Mouse (Mus musculus) embryonic facial prominence, embryonic 12.5 days (tissue): ENCODE data around the gene Mbd6. TPM values are rescaled to one million over a fixed set of nuclear protein-coding genes. Genes with fewer than 3 reads are reported as not detected.

Experiments used
- ATAC-seq: fragments of 200-750 bp; cut with Nextera tagmentation; 2 replicates; pipeline ENCODE4 v1.8.0; 2017; ENCODE audit not compliant: insufficient number of reproducible peaks, insufficient read depth, low FRiP score, low TSS enrichment
- H3K27ac ChIP-seq: fragments of 300-500 bp; sonication (generic); 2 replicates; pipeline ENCODE4 v1.5.1; 2016; ENCODE audit warnings: mild to moderate bottlenecking
- H3K27me3 ChIP-seq: fragments of 300-500 bp; sonication (generic); 2 replicates; pipeline ENCODE4 v1.6.1; 2016; ENCODE audit warnings: mild to moderate bottlenecking, moderate library complexity
- H3K36me3 ChIP-seq: fragments of 300-500 bp; sonication (generic); 2 replicates; pipeline ENCODE4 v1.6.1; 2016; ENCODE audit warnings: mild to moderate bottlenecking
- H3K4me1 ChIP-seq: fragments of 300-500 bp; sonication (generic); 2 replicates; pipeline ENCODE4 v1.6.1; 2016
- H3K4me2 ChIP-seq: fragments of 300-500 bp; sonication (generic); replicated peaks from 2 replicates; pipeline ENCODE4 v1.6.1; 2016; ENCODE audit warnings: mild to moderate bottlenecking, moderate library complexity
- H3K4me3 ChIP-seq: fragments of 300-500 bp; sonication (generic); 2 replicates; pipeline ENCODE4 v1.5.1; 2016; ENCODE audit warnings: mild to moderate bottlenecking
- H3K9ac ChIP-seq: fragments of 300-500 bp; sonication (generic); 2 replicates; pipeline ENCODE4 v1.6.1; 2016; ENCODE audit warnings: mild to moderate bottlenecking, moderate library complexity
- H3K9me3 ChIP-seq: fragments of 300-500 bp; sonication (generic); 2 replicates; pipeline ENCODE4 v1.6.1; 2016; ENCODE audit warnings: mild to moderate bottlenecking, moderate library complexity
- WGBS: fragments of 180-500 bp; shearing (Covaris S2); methylation state at CpG from one replicate; pipeline ENCODE4 v1.1.7; 2016; 5-methylcytosine and 5-hydroxymethylcytosine counted together
- polyA plus RNA-seq: library from polyadenylated mRNA; unstranded; fragments of >200 nt; fragmentation: Nextera tagmentation; extraction: Ambion mirVana; gene quantifications from 2 replicates; pipeline ENCODE4 v1.2.1, GENCODE M21; 2016

Gene Mbd6
- polyA plus RNA-seq, 1 experiment from 2014 or later, result 17.2 TPM

GRCm38 (mm10) chr10:127292987-127293538 is 4.2 kb upstream of the Mbd6 start:
- peaks cover 53% of the 10 kb centered on the region for H3K36me3 ChIP-seq

GRCm38 (mm10) chr10:127291881-127292638 is 3.2 kb upstream of the Mbd6 start:
- Histone ChIP-seq H3K4me1 (peaks cover 37% of the 10 kb centered on the region), H3K4me3 (peak overlapping the region; percentile 63), H3K9ac (peak overlapping the region; percentile 46; the same call in 1 of the 2 replicates), H3K27ac (no peak overlapping the region; the same call in 1 of the 2 replicates), H3K9me3 (no peaks in the 10 kb centered on the region), H3K27me3 (no peaks in the 10 kb centered on the region), H3K4me2 (peak overlapping the region; percentile 91), H3K36me3 (peaks cover 45% of the 10 kb centered on the region)
- no peak for ATAC-seq
- 54% methylated on average over 5 of the region's 5 CpGs for WGBS

More at GRCm38 (mm10) chr10:127292987-127293538, 4.2 kb upstream of the Mbd6 start:
- Histone ChIP-seq H3K9ac (peak overlapping the region; percentile 7; the same call in 1 of the 2 replicates), H3K4me1 (peaks cover 28% of the 10 kb centered on the region), H3K27ac (no peak overlapping the region), H3K4me2 (no peak overlapping the region), H3K27me3 (no peaks in the 10 kb centered on the region), H3K9me3 (no peaks in the 10 kb centered on the region), H3K4me3 (no peak overlapping the region)
- WGBS, result 86% methylated on average over 6 of the region's 6 CpGs
- no peak for ATAC-seq

- 3% methylated on average over 19 of the region's 19 CpGs for WGBS
- H3K27ac ChIP-seq, result peak overlapping the region; percentile 99
- H3K27me3 ChIP-seq, result no peaks in the 10 kb centered on the region
- ATAC-seq, result peak; percentile 30
- H3K36me3 ChIP-seq, result peaks cover 45% of the 10 kb centered on the region
- peaks cover 45% of the 10 kb centered on the region for H3K4me1 ChIP-seq
- no peaks in the 10 kb centered on the region for H3K9me3 ChIP-seq
- peak overlapping the region; percentile 91 for H3K4me2 ChIP-seq
- H3K9ac ChIP-seq, result peak overlapping the region; percentile 46
- peak overlapping the region; percentile 63 for H3K4me3 ChIP-seq
Measured at GRCm38 (mm10) chr10:127290930-127291880, 2.4 kb upstream of the Mbd6 start.

GRCm38 (mm10) chr10:127290307-127290929 is 1.6 kb upstream of the Mbd6 start:
- H3K27me3 ChIP-seq, result no peaks in the 10 kb centered on the region
- peaks cover 45% of the 10 kb centered on the region for H3K36me3 ChIP-seq
- ATAC-seq, result peak; percentile 89
- H3K4me1 ChIP-seq, result peaks cover 53% of the 10 kb centered on the region
- peak overlapping the region; percentile 91 for H3K4me2 ChIP-seq
- H3K9me3 ChIP-seq, result no peaks in the 10 kb centered on the region
- H3K4me3 ChIP-seq, result peak overlapping the region; percentile 63
- peak overlapping the region; percentile 99 for H3K27ac ChIP-seq
- WGBS, result under 1% methylated on average over 34 of the region's 47 CpGs
- peak overlapping the region; percentile 46 for H3K9ac ChIP-seq

GRCm38 (mm10) chr10:127289573-127290191 is 864 bp upstream of the Mbd6 start:
- H3K9ac ChIP-seq, result peak overlapping the region; percentile 46
- H3K4me1 ChIP-seq, result peaks cover 60% of the 10 kb centered on the region
- ATAC-seq, result no peak
- no peaks in the 10 kb centered on the region for H3K9me3 ChIP-seq
- 2% methylated on average over 15 of the region's 15 CpGs for WGBS
- H3K27me3 ChIP-seq, result no peaks in the 10 kb centered on the region
- peak overlapping the region; percentile 99 for H3K27ac ChIP-seq
- H3K36me3 ChIP-seq, result peaks cover 45% of the 10 kb centered on the region
- H3K4me2 ChIP-seq, result peak overlapping the region; percentile 91
- peak overlapping the region; percentile 63 for H3K4me3 ChIP-seq

GRCm38 (mm10) chr10:127288328-127288799 is 454 bp downstream of the Mbd6 start:
- peak overlapping the region; percentile 63 for H3K4me3 ChIP-seq
- H3K27ac ChIP-seq, result peak overlapping the region; percentile 99
- H3K36me3 ChIP-seq, result peaks cover 45% of the 10 kb centered on the region
- no peaks in the 10 kb centered on the region for H3K9me3 ChIP-seq
- H3K4me2 ChIP-seq, result peak overlapping the region; percentile 91
- H3K27me3 ChIP-seq, result no peaks in the 10 kb centered on the region
- peak overlapping the region; percentile 78 for H3K9ac ChIP-seq
- under 1% methylated on average over 13 of the region's 28 CpGs for WGBS
- ATAC-seq, result peak; percentile 6; the same call in 1 of the 2 replicates
- H3K4me1 ChIP-seq, result peaks cover 62% of the 10 kb centered on the region

GRCm38 (mm10) chr10:127287936-127288293 is 903 bp downstream of the Mbd6 start:
- Histone ChIP-seq H3K27me3 (no peaks in the 10 kb centered on the region), H3K9ac (peak overlapping the region; percentile 78), H3K9me3 (no peaks in the 10 kb centered on the region), H3K27ac (peak overlapping the region; percentile 99), H3K4me1 (peaks cover 58% of the 10 kb centered on the region), H3K4me2 (peak overlapping the region; percentile 91), H3K36me3 (peaks cover 45% of the 10 kb centered on the region), H3K4me3 (peak overlapping the region; percentile 63)
- 1% methylated on average over 3 of the region's 3 CpGs for WGBS
- no peak for ATAC-seq

- peaks cover 56% of the 10 kb centered on the region for H3K4me1 ChIP-seq
- H3K9ac ChIP-seq, result peak overlapping the region; percentile 78
- no peak for ATAC-seq
- H3K4me2 ChIP-seq, result peak overlapping the region; percentile 91
- H3K27me3 ChIP-seq, result no peaks in the 10 kb centered on the region
- 83% methylated on average over 15 of the region's 15 CpGs for WGBS
- H3K36me3 ChIP-seq, result peaks cover 48% of the 10 kb centered on the region
- peak overlapping the region; percentile 99; the same call in 1 of the 2 replicates for H3K27ac ChIP-seq
- no peaks in the 10 kb centered on the region for H3K9me3 ChIP-seq
- peak overlapping the region; percentile 63 for H3K4me3 ChIP-seq
Measured at GRCm38 (mm10) chr10:127287271-127287935, 1.4 kb downstream of the Mbd6 start.

GRCm38 (mm10) chr10:127286730-127287129 is 2.1 kb downstream of the Mbd6 start:
- Histone ChIP-seq H3K4me2 (peak overlapping the region; percentile 91; the same call in 1 of the 2 replicates), H3K27me3 (no peaks in the 10 kb centered on the region), H3K4me1 (peaks cover 50% of the 10 kb centered on the region), H3K27ac (no peak overlapping the region), H3K9me3 (no peaks in the 10 kb centered on the region), H3K9ac (no peak overlapping the region; the same call in 1 of the 2 replicates), H3K4me3 (peak overlapping the region; percentile 63), H3K36me3 (peaks cover 55% of the 10 kb centered on the region)
- ATAC-seq, result no peak
- 55% methylated on average over 7 of the region's 7 CpGs for WGBS

GRCm38 (mm10) chr10:127286194-127286593 is 2.6 kb downstream of the Mbd6 start:
- Histone ChIP-seq H3K4me1 (peaks cover 44% of the 10 kb centered on the region), H3K9ac (peak overlapping the region; percentile 34; the same call in 1 of the 2 replicates), H3K27ac (no peak overlapping the region), H3K9me3 (no peaks in the 10 kb centered on the region), H3K4me3 (no peak overlapping the region), H3K27me3 (no peaks in the 10 kb centered on the region), H3K4me2 (0 out of 2 replicates have a peak overlapping the region, but pooled peaks have one; percentile 91), H3K36me3 (peaks cover 60% of the 10 kb centered on the region)
- WGBS, result 70% methylated on average over 7 of the region's 7 CpGs
- no peak for ATAC-seq
